Mouse (Mus musculus): ENCODE data around the gene Mpo.
A peak's percentile ranks its signal among the peaks of the same experiment; 100 is the strongest.

The Mpo gene

GRCm38 (mm10) chr11:87758161-87758911, 35.0 kb upstream of the Mpo start:
- no peak for DNase-seq (ENCODE audit: low spot score in 2 of 2)

GRCm38 (mm10) chr11:87758957-87759608, 34.3 kb upstream of the Mpo start:
- DNase-seq (ENCODE audit: low spot score in 2 of 2), result no peak

- DNase-seq (ENCODE audit: low spot score in 2 of 2), result no peak
These were observed 33.8 kb upstream of the Mpo start for GRCm38 (mm10) chr11:87759609-87760005.

GRCm38 (mm10) chr11:87760301-87761081, 32.9 kb upstream of the Mpo start, which contains the start of gene Tspoap1:
TSS of gene Tspoap1 (plus strand) at chr11:87760541.
- DNase-seq (ENCODE audit: low spot score in 2 of 2), result no peak

- no peak for DNase-seq (ENCODE audit: low spot score in 2 of 2)
These were observed 32.1 kb upstream of the Mpo start for GRCm38 (mm10) chr11:87761181-87761721.

GRCm38 (mm10) chr11:87761806-87762701, 31.3 kb upstream of the Mpo start:
- DNase-seq (ENCODE audit: low spot score in 2 of 2), result no peak

- DNase-seq (ENCODE audit: low spot score in 2 of 2), result no peak
These were observed 30.5 kb upstream of the Mpo start for GRCm38 (mm10) chr11:87762702-87763385.

GRCm38 (mm10) chr11:87763511-87763987, 29.8 kb upstream of the Mpo start:
- DNase-seq (ENCODE audit: low spot score in 2 of 2), result no peak

- peak in 1 of 2 experiments; percentile 45 for DNase-seq (ENCODE audit: low spot score in 2 of 2)
These were observed 29.1 kb upstream of the Mpo start for GRCm38 (mm10) chr11:87763988-87764876.

- DNase-seq (ENCODE audit: low spot score in 2 of 2), result no peak
These were observed 24.6 kb upstream of the Mpo start for GRCm38 (mm10) chr11:87768745-87769144.

GRCm38 (mm10) chr11:87770989-87771388, 22.4 kb upstream of the Mpo start:
- DNase-seq (ENCODE audit: low spot score in 2 of 2), result peak; percentile 46 to 82

GRCm38 (mm10) chr11:87772354-87772753, 21.0 kb upstream of the Mpo start:
- DNase-seq (ENCODE audit: low spot score in 2 of 2), result no peak

GRCm38 (mm10) chr11:87778100-87778765, 15.1 kb upstream of the Mpo start:
- peak; percentile 36 to 56 for DNase-seq (ENCODE audit: low spot score in 2 of 2)

- no peak for DNase-seq (ENCODE audit: low spot score in 2 of 2)
These were observed 14.5 kb upstream of the Mpo start for GRCm38 (mm10) chr11:87778915-87779314.

GRCm38 (mm10) chr11:87779392-87779791, 14.0 kb upstream of the Mpo start:
- no peak for DNase-seq (ENCODE audit: low spot score in 2 of 2)

- DNase-seq (ENCODE audit: low spot score in 2 of 2), result no peak
These were observed 13.3 kb upstream of the Mpo start for GRCm38 (mm10) chr11:87780130-87780529.

- no peak for DNase-seq (ENCODE audit: low spot score in 2 of 2)
These were observed 3.3 kb upstream of the Mpo start for GRCm38 (mm10) chr11:87790088-87790487.

GRCm38 (mm10) chr11:87801711-87802275, 8.4 kb downstream of the Mpo start:
- peak in 1 of 2 experiments; percentile 60 for DNase-seq (ENCODE audit: low spot score in 2 of 2)

Data from urinary bladder, adult 18-20 months (tissue).